Mouse (Mus musculus): ENCODE results near the gene Lcn5.

DNA sequence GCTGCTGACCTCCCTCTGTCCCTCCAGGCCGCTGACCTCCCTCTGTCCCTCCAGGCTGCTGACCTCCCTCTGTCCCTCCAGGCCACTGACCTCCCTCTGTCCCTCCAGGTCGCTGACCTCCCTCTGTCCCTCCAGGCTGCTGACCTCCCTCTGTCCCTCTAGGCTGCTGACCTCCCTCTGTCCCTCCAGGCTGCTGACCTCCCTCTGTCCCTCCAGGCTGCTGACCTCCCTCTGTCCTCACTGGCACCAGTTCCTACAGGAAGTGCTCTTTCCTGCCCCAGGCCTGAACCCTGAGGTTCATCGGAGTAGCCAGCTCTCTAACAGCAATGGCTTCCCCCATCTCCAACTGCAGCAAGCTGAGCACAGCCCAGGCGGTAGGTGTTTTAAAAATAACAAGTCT is 29.0 kb upstream of the Lcn5 start:
- no peak for TF ChIP-seq CTCF (IDR thresholded peaks at IDR 0.05; ENCODE audit: low read depth, low read length)
- TF ChIP-seq GATA1 (IDR thresholded peaks at IDR 0.05; ENCODE audit: borderline replicate concordance, low read length) = no peak
- TF ChIP-seq POLR2AphosphoS5 (IDR thresholded peaks at IDR 0.05; ENCODE audit: insufficient replicate concordance, low read depth, low read length) = no peak
- no peak for TF ChIP-seq TAL1 (conservative IDR thresholded peaks at IDR 0.05; ENCODE audit: low read depth, low read length)
- TF ChIP-seq GATA2 (IDR thresholded peaks at IDR 0.05; ENCODE audit: borderline replicate concordance, low read depth, low read length) = no peak
